Mouse (Mus musculus): ENCODE data around the gene Serpind1.

GRCm38 (mm10) chr16:17331116-17331515, at the start of gene Serpind1:
- TF ChIP-seq CTCF (IDR thresholded peaks at IDR 0.05; ENCODE audit: low read depth, low read length) (no peak), POLR2AphosphoS5 (IDR thresholded peaks at IDR 0.05; ENCODE audit: insufficient replicate concordance, low read depth, low read length) (no peak), GATA1 (IDR thresholded peaks at IDR 0.05; ENCODE audit: borderline replicate concordance, low read length) (no peak)
